Mouse (Mus musculus) forebrain, embryonic 15.5 days (tissue): ENCODE measurements at regions not wholly inside any gene's neighbourhood (a gene's known extent, or its start where the extent isn't known, plus 50 kb on each side); places are given as distances from the start of the nearest gene placed in this dataset.
"Not testable (repeated sequence)": the region's sequence is repeated elsewhere in the genome, so short reads cannot be mapped to it uniquely, and the experiment has no call there.

Experiments
- ATAC-seq: fragments of 200-750 bp; cut with Nextera tagmentation; replicated peaks from 2 replicates; pipeline ENCODE4 v1.8.0; 2017; ENCODE audit warnings: mild to moderate bottlenecking, moderate TSS enrichment, moderate library complexity
- H3K27ac ChIP-seq: fragments of 300-500 bp; sonication (generic); replicated peaks from 2 replicates; pipeline ENCODE4 v1.5.1; 2015; ENCODE audit warnings: mild to moderate bottlenecking, inconsistent platforms
- H3K27me3 ChIP-seq: fragments of 300-500 bp; sonication (generic); 2 replicates; pipeline ENCODE4 v1.6.1; 2015; ENCODE audit warnings: inconsistent platforms
- H3K36me3 ChIP-seq: fragments of 300-500 bp; sonication (generic); 2 replicates; pipeline ENCODE4 v1.6.1; 2015; ENCODE audit warnings: mild to moderate bottlenecking, inconsistent platforms
- H3K4me1 ChIP-seq: fragments of 300-500 bp; sonication (generic); 2 replicates; pipeline ENCODE4 v1.6.1; 2015; ENCODE audit warnings: inconsistent platforms
- H3K4me2 ChIP-seq: fragments of 300-500 bp; sonication (generic); replicated peaks from 2 replicates; pipeline ENCODE4 v1.6.1; 2015; ENCODE audit warnings: mild to moderate bottlenecking, inconsistent platforms
- H3K4me3 ChIP-seq: fragments of 300-500 bp; sonication (generic); 2 replicates; pipeline ENCODE4 v1.5.1; 2015; ENCODE audit warnings: mild to moderate bottlenecking, inconsistent platforms
- H3K9ac ChIP-seq: fragments of 300-500 bp; sonication (generic); replicated peaks from 2 replicates; pipeline ENCODE4 v1.6.1; 2015; ENCODE audit warnings: mild to moderate bottlenecking, inconsistent platforms
- H3K9me3 ChIP-seq: fragments of 300-500 bp; sonication (generic); 2 replicates; pipeline ENCODE4 v1.6.1; 2016; ENCODE audit warnings: inconsistent platforms
- WGBS: fragments of 180-500 bp; shearing (Covaris S2); methylation state at CpG from one replicate; pipeline ENCODE4 v1.1.7; 2015; ENCODE audit warnings: mixed read lengths; 5-methylcytosine and 5-hydroxymethylcytosine counted together

- H3K27me3 ChIP-seq, result no peaks in the 10 kb centered on the region
- no peaks in the 10 kb centered on the region for H3K9me3 ChIP-seq
- H3K27ac ChIP-seq, result no peak overlapping the region
- H3K4me1 ChIP-seq, result no peaks in the 10 kb centered on the region
- H3K36me3 ChIP-seq, result no peaks in the 10 kb centered on the region
- WGBS, result 83% methylated on average over 10 of the region's 10 CpGs
- H3K4me2 ChIP-seq, result no peak overlapping the region
- ATAC-seq, result no peak
- H3K4me3 ChIP-seq, result no peak overlapping the region
- H3K9ac ChIP-seq, result no peak overlapping the region
Observed at GRCm38 (mm10) chr17:27298351-27298750, 94.1 kb upstream of the Lemd2 start.

GRCm38 (mm10) chr17:27296156-27296555 is 91.9 kb upstream of the Lemd2 start:
- WGBS, result 82% methylated on average over 5 of the region's 5 CpGs
- Histone ChIP-seq H3K9ac (no peak overlapping the region), H3K27ac (no peak overlapping the region), H3K9me3 (no peaks in the 10 kb centered on the region), H3K36me3 (no peaks in the 10 kb centered on the region), H3K4me3 (no peak overlapping the region), H3K4me2 (no peak overlapping the region), H3K27me3 (no peaks in the 10 kb centered on the region), H3K4me1 (no peaks in the 10 kb centered on the region)
- ATAC-seq, result no peak

- 82% methylated on average over 5 of the region's 5 CpGs for whole genome bisulfite sequencing
- no peak for ATAC-seq
Observed at GRCm38 (mm10) chr17:27294208-27294604, 89.9 kb upstream of the Lemd2 start.

DNA sequence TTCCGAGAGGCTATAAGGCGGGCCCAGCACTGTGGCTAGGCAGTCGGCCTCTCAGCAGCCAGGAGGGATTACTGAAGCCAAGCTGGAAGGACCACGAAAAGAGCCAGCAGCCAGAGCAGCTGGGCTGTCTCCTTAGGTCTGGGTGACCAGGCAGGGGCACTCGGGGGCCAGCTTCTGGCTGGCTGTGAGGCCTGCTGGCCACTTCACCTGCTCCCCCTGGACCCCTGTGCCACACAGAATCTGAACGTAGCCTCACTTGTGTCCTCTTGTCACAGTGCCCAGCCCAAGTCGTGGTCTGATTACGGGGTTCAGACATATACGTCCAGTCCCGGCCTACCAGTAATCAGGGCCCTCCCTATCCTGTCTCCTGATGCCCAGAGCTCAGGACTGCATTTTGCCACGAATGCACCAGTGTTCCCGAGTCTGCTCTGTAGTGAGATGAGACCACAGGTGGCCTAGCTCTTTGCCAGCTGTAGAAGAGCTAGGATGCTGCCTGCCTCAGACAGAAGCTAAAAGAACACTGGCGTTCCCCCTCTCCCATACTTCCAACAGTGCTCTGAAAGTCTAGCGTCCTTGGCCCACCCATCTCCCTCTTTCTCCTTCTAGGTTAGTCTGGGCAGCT is 89.4 kb upstream of the Lemd2 start:
- Histone ChIP-seq H3K27me3 (no peaks in the 10 kb centered on the region), H3K9me3 (0 out of 2 replicates have a peak, but pooled peaks cover 4% of the 10 kb centered on the region), H3K4me2 (no peak overlapping the region), H3K9ac (no peak overlapping the region), H3K36me3 (no peaks in the 10 kb centered on the region), H3K27ac (no peak overlapping the region), H3K4me3 (no peak overlapping the region), H3K4me1 (no peaks in the 10 kb centered on the region)
- no peak for ATAC-seq
- WGBS, result 79% methylated on average over 14 of the region's 14 CpGs

More at GRCm38 (mm10) chr17:27294208-27294604, 89.9 kb upstream of the Lemd2 start:
- no peaks in the 10 kb centered on the region for H3K36me3 ChIP-seq
- no peak overlapping the region for H3K27ac ChIP-seq
- H3K9ac ChIP-seq, result no peak overlapping the region
- 0 out of 2 replicates have a peak, but pooled peaks cover 4% of the 10 kb centered on the region for H3K9me3 ChIP-seq
- H3K4me1 ChIP-seq, result no peaks in the 10 kb centered on the region
- no peaks in the 10 kb centered on the region for H3K27me3 ChIP-seq
- no peak overlapping the region for H3K4me2 ChIP-seq
- H3K4me3 ChIP-seq, result no peak overlapping the region

DNA sequence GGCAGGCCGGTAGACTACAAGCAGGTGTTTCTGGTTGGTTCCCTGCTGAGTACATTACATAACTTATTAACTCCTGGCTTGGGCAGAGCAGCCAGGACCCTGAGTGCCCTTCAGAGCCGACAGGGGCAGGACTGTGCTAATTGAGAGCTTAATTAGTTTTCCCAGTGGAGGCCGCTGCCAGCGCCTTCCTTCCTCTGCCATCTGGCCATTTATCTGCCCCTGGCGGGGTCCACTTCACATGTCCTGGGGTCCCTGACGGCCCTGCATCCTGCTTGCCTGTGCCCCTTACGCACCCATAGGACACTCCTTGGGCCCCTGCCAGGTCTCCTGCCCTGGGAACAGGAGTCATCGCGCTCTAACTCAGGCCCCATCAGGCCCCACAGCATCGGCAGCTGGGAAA is 87.4 kb upstream of the Lemd2 start:
- H3K4me3 ChIP-seq, result no peak overlapping the region
- no peaks in the 10 kb centered on the region for H3K36me3 ChIP-seq
- no peak overlapping the region for H3K9ac ChIP-seq
- 0 out of 2 replicates have a peak, but pooled peaks cover 4% of the 10 kb centered on the region for H3K9me3 ChIP-seq
- no peak overlapping the region for H3K4me2 ChIP-seq
- no peak overlapping the region for H3K27ac ChIP-seq
- no peak for ATAC-seq
- no peaks in the 10 kb centered on the region for H3K27me3 ChIP-seq
- H3K4me1 ChIP-seq, result no peaks in the 10 kb centered on the region
- WGBS, result 67% methylated on average over 10 of the region's 10 CpGs

DNA sequence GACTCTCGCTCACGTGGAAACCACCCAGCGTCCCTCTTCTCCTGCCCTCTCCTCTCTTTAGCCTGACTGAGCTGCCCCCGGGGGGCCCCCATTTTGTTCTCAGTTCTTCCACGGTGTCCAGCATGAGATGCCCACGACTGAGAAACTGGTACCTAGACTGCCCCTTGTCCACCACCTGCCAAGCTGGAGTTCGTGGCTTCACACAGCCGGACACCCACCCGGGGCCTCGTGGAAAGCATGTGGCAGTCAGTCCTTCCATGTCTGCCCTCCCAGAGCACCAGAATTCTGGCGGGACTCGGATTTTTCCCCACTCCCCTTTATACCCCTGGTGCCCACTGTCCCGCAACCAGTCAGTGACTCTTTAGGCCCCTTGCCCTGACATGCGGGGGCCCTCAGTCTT is 86.9 kb upstream of the Lemd2 start:
- WGBS, result 94% methylated on average over 14 of the region's 14 CpGs
- Histone ChIP-seq H3K27ac (no peak overlapping the region), H3K4me3 (no peak overlapping the region), H3K4me2 (no peak overlapping the region), H3K36me3 (no peaks in the 10 kb centered on the region), H3K9me3 (0 out of 2 replicates have a peak, but pooled peaks cover 4% of the 10 kb centered on the region), H3K4me1 (no peaks in the 10 kb centered on the region), H3K27me3 (no peaks in the 10 kb centered on the region), H3K9ac (no peak overlapping the region)
- no peak for ATAC-seq

GRCm38 (mm10) chr17:27290311-27290710 is 86.0 kb upstream of the Lemd2 start:
- Histone ChIP-seq H3K4me1 (no peaks in the 10 kb centered on the region), H3K36me3 (no peaks in the 10 kb centered on the region), H3K9ac (no peak overlapping the region), H3K27me3 (no peaks in the 10 kb centered on the region), H3K27ac (no peak overlapping the region), H3K9me3 (0 out of 2 replicates have a peak, but pooled peaks cover 4% of the 10 kb centered on the region), H3K4me3 (no peak overlapping the region), H3K4me2 (no peak overlapping the region)
- ATAC-seq, result no peak
- WGBS, result 95% methylated on average over 16 of the region's 16 CpGs

GRCm38 (mm10) chr17:27289804-27290203 is 85.5 kb upstream of the Lemd2 start:
- H3K4me3 ChIP-seq, H3K27me3 ChIP-seq, H3K27ac ChIP-seq, H3K4me2 ChIP-seq, H3K36me3 ChIP-seq, H3K4me1 ChIP-seq, ATAC-seq, H3K9me3 ChIP-seq, H3K9ac ChIP-seq: not testable (repeated sequence)
- 94% methylated on average over 14 of the region's 15 CpGs for WGBS

- not testable (repeated sequence) for H3K4me2 ChIP-seq, H3K27ac ChIP-seq, ATAC-seq, H3K4me1 ChIP-seq, H3K4me3 ChIP-seq, H3K27me3 ChIP-seq, H3K9me3 ChIP-seq, H3K9ac ChIP-seq, H3K36me3 ChIP-seq
- 94% methylated on average over 10 of the region's 10 CpGs for WGBS
Observed at GRCm38 (mm10) chr17:27287986-27288385, 83.7 kb upstream of the Lemd2 start.

GRCm38 (mm10) chr17:27281241-27281640 is 77.0 kb upstream of the Lemd2 start:
- ATAC-seq, result no peak
- Histone ChIP-seq H3K4me3 (no peak overlapping the region), H3K9me3 (peaks cover 10% of the 10 kb centered on the region; the same call in 1 of the 2 replicates), H3K27ac (no peak overlapping the region), H3K27me3 (no peaks in the 10 kb centered on the region), H3K9ac (no peak overlapping the region), H3K4me2 (no peak overlapping the region), H3K4me1 (no peaks in the 10 kb centered on the region), H3K36me3 (no peaks in the 10 kb centered on the region)
- WGBS, result 80% methylated on average over 9 of the region's 9 CpGs

DNA sequence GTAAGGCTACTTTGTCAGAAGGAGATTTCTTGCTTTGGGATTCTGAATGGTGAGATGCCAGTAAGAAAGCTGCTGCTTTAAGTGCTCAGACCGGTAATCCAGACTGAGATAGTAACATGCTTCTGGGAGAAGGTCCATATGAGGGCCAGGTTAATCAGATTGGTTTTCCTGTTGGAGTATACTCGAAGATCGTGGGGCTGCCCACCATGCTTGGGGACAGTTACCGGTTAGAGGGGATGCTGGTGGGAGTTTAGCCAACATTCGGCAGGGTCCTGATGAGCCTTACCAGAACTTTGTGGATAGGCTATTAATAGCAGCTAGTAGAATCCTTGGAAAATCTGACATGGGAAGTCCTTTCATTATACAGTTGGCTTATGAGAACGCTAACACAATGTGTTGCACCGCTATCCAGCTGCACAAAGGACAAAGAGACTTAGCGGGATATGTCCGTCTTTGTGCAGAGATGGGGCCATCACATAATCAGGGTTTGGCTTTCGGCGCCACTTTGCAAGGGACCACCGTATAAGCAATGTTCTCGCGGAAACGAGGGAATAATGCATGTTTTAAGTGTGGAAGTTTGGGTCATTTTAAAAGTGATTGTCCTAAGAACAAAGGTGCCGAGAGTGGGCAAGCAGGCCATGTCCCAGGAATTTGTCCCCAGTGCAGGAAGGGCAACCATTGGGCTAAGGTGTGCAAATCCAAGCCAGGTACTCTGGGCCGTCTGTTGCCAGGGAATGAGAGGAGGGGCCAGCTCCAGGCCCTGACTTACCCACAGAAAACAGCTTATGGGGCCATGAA is 75.4 kb upstream of the Lemd2 start:
- 94% methylated on average over 17 of the region's 17 CpGs for WGBS
- not testable (repeated sequence) for H3K27ac ChIP-seq, ATAC-seq, H3K36me3 ChIP-seq, H3K9ac ChIP-seq, H3K27me3 ChIP-seq, H3K4me3 ChIP-seq, H3K4me1 ChIP-seq, H3K4me2 ChIP-seq
- H3K9me3 ChIP-seq, result peaks cover 18% of the 10 kb centered on the region; the same call in 1 of the 2 replicates

DNA sequence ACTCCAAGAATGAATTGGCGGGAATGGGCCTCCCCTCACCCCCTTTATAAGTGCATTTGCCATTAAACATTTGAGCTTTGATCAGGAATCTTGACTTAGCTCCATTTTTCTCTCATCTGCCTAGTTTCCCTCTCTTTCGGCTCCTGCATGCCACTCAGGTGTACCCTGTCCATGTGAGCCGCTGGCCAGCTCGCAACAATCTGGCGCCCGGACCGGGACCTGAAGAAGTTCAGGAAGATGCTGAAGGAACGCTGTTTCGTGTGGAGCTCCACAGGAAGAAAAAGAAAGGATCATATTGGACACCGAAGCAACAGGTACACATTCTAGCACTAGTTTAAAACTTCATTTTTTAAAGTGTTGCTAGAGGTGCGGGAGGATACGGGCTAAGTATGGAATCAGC is 73.5 kb upstream of the Lemd2 start:
- 98% methylated on average over 12 of the region's 12 CpGs for WGBS
- H3K4me3 ChIP-seq, H3K36me3 ChIP-seq, H3K4me2 ChIP-seq, ATAC-seq, H3K27ac ChIP-seq, H3K9ac ChIP-seq, H3K27me3 ChIP-seq, H3K4me1 ChIP-seq: not testable (repeated sequence)
- peaks cover 18% of the 10 kb centered on the region; the same call in 1 of the 2 replicates for H3K9me3 ChIP-seq
